Mouse (Mus musculus): ENCODE data around the gene Nup107. TPM values are rescaled to one million over a fixed set of nuclear protein-coding genes. Genes with fewer than 3 reads are reported as not detected.

Nup107 gene
- 10 to 100 TPM; 15.0 to 15.4 TPM for total RNA-seq (2021)
- long read RNA-seq, experiment 1, transcript Nup107-201 (28 exons, 3,114 nt), result major isoform, 15 of 21 reads
- long read RNA-seq, experiment 1, partial matches to known transcripts, result 2 of 21 reads
- long read RNA-seq, experiment 1, other reads (novel, unspliced or antisense), result 4 of 21 reads
- long read RNA-seq, experiment 2, partial matches to known transcripts, result 1 of 5 reads
- long read RNA-seq, experiment 2, other reads (novel, unspliced or antisense), result 0 of 5 reads

- DNase-seq, result peak; percentile 100
Observed at GRCm38 (mm10) chr10:117792141-117793091, at the start of gene Nup107. Gene Nup107 (minus strand): TSS chr10:117792705.

- DNase-seq, result no peak
Observed at GRCm38 (mm10) chr10:117841765-117842164, 49.3 kb upstream of the Nup107 start.

- DNase-seq, result no peak
Observed at GRCm38 (mm10) chr10:117840431-117840995, 48.0 kb upstream of the Nup107 start.

- no peak for DNase-seq
Observed at GRCm38 (mm10) chr10:117839737-117840136, 47.2 kb upstream of the Nup107 start.

GRCm38 (mm10) chr10:117838924-117839323 is 46.4 kb upstream of the Nup107 start:
- DNase-seq, result no peak

GRCm38 (mm10) chr10:117836354-117836753 is 43.8 kb upstream of the Nup107 start:
- no peak for DNase-seq

- no peak for DNase-seq
Observed at GRCm38 (mm10) chr10:117835453-117835852, 42.9 kb upstream of the Nup107 start.

- DNase-seq, result no peak
Observed at GRCm38 (mm10) chr10:117830797-117831196, 38.3 kb upstream of the Nup107 start.

- no peak for DNase-seq
Observed at GRCm38 (mm10) chr10:117829472-117830155, 37.1 kb upstream of the Nup107 start.

- DNase-seq, result no peak
Observed at GRCm38 (mm10) chr10:117829022-117829421, 36.5 kb upstream of the Nup107 start.

- DNase-seq, result no peak
Observed at GRCm38 (mm10) chr10:117828536-117828935, 36.0 kb upstream of the Nup107 start.

GRCm38 (mm10) chr10:117824647-117825046 is 32.1 kb upstream of the Nup107 start:
- no peak for DNase-seq

GRCm38 (mm10) chr10:117824139-117824538 is 31.6 kb upstream of the Nup107 start:
- no peak for DNase-seq

- no peak for DNase-seq
Observed at GRCm38 (mm10) chr10:117823321-117823720, 30.8 kb upstream of the Nup107 start.

GRCm38 (mm10) chr10:117818600-117818999 is 26.1 kb upstream of the Nup107 start:
- DNase-seq, result no peak

- DNase-seq, result no peak
Observed at GRCm38 (mm10) chr10:117816721-117817120, 24.2 kb upstream of the Nup107 start.

GRCm38 (mm10) chr10:117812501-117812900 is 20.0 kb upstream of the Nup107 start:
- no peak for DNase-seq

GRCm38 (mm10) chr10:117811555-117811954 is 19.1 kb upstream of the Nup107 start:
- peak in 1 of 2 experiments; percentile 50 for DNase-seq

- DNase-seq, result no peak
Observed at GRCm38 (mm10) chr10:117810506-117810905, 18.0 kb upstream of the Nup107 start.

GRCm38 (mm10) chr10:117808068-117808467 is 15.6 kb upstream of the Nup107 start:
- no peak for DNase-seq

- DNase-seq, result no peak
Observed at GRCm38 (mm10) chr10:117805919-117806318, 13.4 kb upstream of the Nup107 start.

Measured in adrenal gland, postnatal 36 days (tissue).